Mouse (Mus musculus) intestine, postnatal 0 days (tissue): ENCODE results near the gene Sprr2e. TPM values are rescaled to one million over a fixed set of nuclear protein-coding genes. Genes with fewer than 3 reads are reported as not detected.

ENCODE experiments used
- ATAC-seq: fragments of 200-750 bp; cut with Nextera tagmentation; 2 replicates; pipeline ENCODE4 v1.8.0; 2017; ENCODE audit warnings: mild to moderate bottlenecking, moderate TSS enrichment, moderate library complexity
- H3K27ac ChIP-seq: fragments of 300-500 bp; sonication (generic); 2 replicates; pipeline ENCODE4 v1.5.1; 2014; ENCODE audit warnings: mild to moderate bottlenecking, low read depth, low read length, moderate library complexity
- H3K27me3 ChIP-seq: fragments of 300-500 bp; sonication (generic); replicated peaks from 2 replicates; pipeline ENCODE4 v1.6.1; 2014; ENCODE audit warnings: low read length, mixed read lengths; ENCODE audit not compliant: control insufficient read depth, insufficient read depth
- H3K36me3 ChIP-seq: fragments of 300-500 bp; sonication (generic); 2 replicates; pipeline ENCODE4 v1.6.1; 2014; ENCODE audit warnings: mild to moderate bottlenecking, moderate library complexity; ENCODE audit not compliant: control insufficient read depth, insufficient read depth
- H3K4me1 ChIP-seq: fragments of 300-500 bp; sonication (generic); replicated peaks from 2 replicates; pipeline ENCODE4 v1.6.1; 2014; ENCODE audit warnings: antibody characterized with exemption, low read length, mixed read lengths; ENCODE audit not compliant: control insufficient read depth, insufficient read depth
- H3K4me2 ChIP-seq: fragments of 300-500 bp; sonication (generic); replicated peaks from 2 replicates; pipeline ENCODE4 v1.6.1; 2014; ENCODE audit warnings: low read depth, mild to moderate bottlenecking, moderate library complexity
- H3K4me3 ChIP-seq: fragments of 300-500 bp; sonication (generic); 2 replicates; pipeline ENCODE4 v1.5.1; 2014; ENCODE audit warnings: low read depth, low read length
- H3K9ac ChIP-seq: fragments of 300-500 bp; sonication (generic); 2 replicates; pipeline ENCODE4 v1.6.1; 2014; ENCODE audit warnings: mild to moderate bottlenecking, low read depth, low read length
- H3K9me3 ChIP-seq: fragments of 300-500 bp; sonication (generic); 2 replicates; pipeline ENCODE4 v1.6.1; 2016; ENCODE audit warnings: mixed run types; ENCODE audit not compliant: control insufficient read depth
- CTCF ChIP-seq: sonication (generic); IDR thresholded peaks from 2 replicates; pipeline ENCODE4 v1.5.1; 2016; ENCODE audit warnings: low read depth, mild to moderate bottlenecking, control low read depth, antibody characterized with exemption, moderate library complexity
- WGBS: fragments of 180-500 bp; shearing (Covaris S2); extraction: QIAGEN DNeasy Blood & Tissue Kit; methylation state at CpG from one replicate; pipeline ENCODE4 v1.1.7; 2014; 5-methylcytosine and 5-hydroxymethylcytosine counted together
- polyA plus RNA-seq: library from polyadenylated mRNA; unstranded; fragments of >200 nt; fragmentation: Nextera tagmentation; extraction: Ambion mirVana; gene quantifications from 2 replicates; pipeline ENCODE4 v1.2.1, GENCODE M21; 2015

The Sprr2e gene
- polyA plus RNA-seq, 1 experiment from 2014 or later, result not detected

- H3K27ac ChIP-seq, result no peak within 1 kb of the TSS
- H3K36me3 ChIP-seq, result no peaks in the 10 kb centered on the region
- no peak within 1 kb of the TSS for H3K4me3 ChIP-seq
- no peaks in the 10 kb centered on the region for H3K9me3 ChIP-seq
- no peak for TF ChIP-seq CTCF
- no peak within 1 kb of the TSS for H3K9ac ChIP-seq
- H3K4me1 ChIP-seq, result no peaks in the 10 kb centered on the region
- ATAC-seq, result no peak
- H3K27me3 ChIP-seq, result no peaks in the 10 kb centered on the region
- WGBS, result 75% methylated on average over 3 of the region's 3 CpGs
- H3K4me2 ChIP-seq, result no peak within 1 kb of the TSS
These were observed 12.9 kb downstream of the Sprr2e start, which contains the start of gene Sprr2f for GRCm38 (mm10) chr3:92364887-92365286. Sprr2f (plus strand) TSS chr3:92365187.

GRCm38 (mm10) chr3:92373613-92374012, 21.7 kb downstream of the Sprr2e start:
- no peak for TF ChIP-seq CTCF
- 75% methylated on average over 2 of the region's 2 CpGs for WGBS
- Histone ChIP-seq H3K4me3 (no peak overlapping the region), H3K27me3 (no peaks in the 10 kb centered on the region), H3K9me3 (no peaks in the 10 kb centered on the region), H3K27ac (no peak overlapping the region), H3K9ac (no peak overlapping the region), H3K4me2 (no peak overlapping the region), H3K36me3 (no peaks in the 10 kb centered on the region), H3K4me1 (no peaks in the 10 kb centered on the region)
- no peak for ATAC-seq

- 94% methylated on average over 1 of the region's 1 CpGs for whole genome bisulfite sequencing
These were observed 33.4 kb downstream of the Sprr2e start, which contains the start of gene Sprr2h for GRCm38 (mm10) chr3:92385385-92385784. Sprr2h (plus strand) TSS chr3:92385685.

GRCm38 (mm10) chr3:92394301-92394700, 42.4 kb downstream of the Sprr2e start:
- H3K36me3 ChIP-seq, result no peaks in the 10 kb centered on the region
- H3K4me2 ChIP-seq, result no peak overlapping the region
- WGBS, result 42% methylated on average over 1 of the region's 1 CpGs
- no peak overlapping the region for H3K27ac ChIP-seq
- H3K9ac ChIP-seq, result no peak overlapping the region
- no peak overlapping the region for H3K4me3 ChIP-seq
- no peak for ATAC-seq
- H3K27me3 ChIP-seq, result no peaks in the 10 kb centered on the region
- TF ChIP-seq CTCF, result peak; percentile 67
- no peaks in the 10 kb centered on the region for H3K9me3 ChIP-seq
- no peaks in the 10 kb centered on the region for H3K4me1 ChIP-seq

More at GRCm38 (mm10) chr3:92385385-92385784, 33.4 kb downstream of the Sprr2e start, which contains the start of gene Sprr2h:
- H3K9ac ChIP-seq, result no peak within 1 kb of the TSS
- no peak for TF ChIP-seq CTCF
- H3K36me3 ChIP-seq, result no peaks in the 10 kb centered on the region
- H3K4me3 ChIP-seq, result no peak within 1 kb of the TSS
- H3K27ac ChIP-seq, result no peak within 1 kb of the TSS
- no peak within 1 kb of the TSS for H3K4me2 ChIP-seq
- no peaks in the 10 kb centered on the region for H3K9me3 ChIP-seq
- H3K27me3 ChIP-seq, result no peaks in the 10 kb centered on the region
- ATAC-seq, result no peak
- no peaks in the 10 kb centered on the region for H3K4me1 ChIP-seq

Other genes with a start within 250 kb of the Sprr2e start
- gene Prr9, start 228.2 kb upstream of the Sprr2e start, polyA plus RNA-seq, result not detected in 2 replicates
- gene Lelp1, start 209.4 kb upstream of the Sprr2e start, polyA plus RNA-seq, result not detected in 2 replicates
- gene Sprr2a1, start 136.3 kb upstream of the Sprr2e start, polyA plus RNA-seq, result 13.2 and 13.6 TPM in 2 replicates
- gene Sprr2a2, start 136.2 kb upstream of the Sprr2e start, polyA plus RNA-seq, result 810 and 957 TPM in 2 replicates
- 38.8 and 45.1 TPM in 2 replicates for gene Sprr2a3, start 66.7 kb upstream of the Sprr2e start, polyA plus RNA-seq
- not detected in 2 replicates for gene Sprr2b, start 35.5 kb upstream of the Sprr2e start, polyA plus RNA-seq
- not detected in 2 replicates for gene Sprr2d, start 13.0 kb upstream of the Sprr2e start, polyA plus RNA-seq
- gene Sprr2f, start 13.0 kb downstream of the Sprr2e start, polyA plus RNA-seq, result not detected in 2 replicates
- not detected in 2 replicates for gene Sprr2h, start 33.5 kb downstream of the Sprr2e start, polyA plus RNA-seq
- not detected in 2 replicates for gene Sprr2i, start 55.8 kb downstream of the Sprr2e start, polyA plus RNA-seq
- not detected in 2 replicates for gene Sprr2j-ps, start 65.9 kb downstream of the Sprr2e start, polyA plus RNA-seq
- 7.5 and 8.9 TPM in 2 replicates for gene Gm9774, start 77.3 kb downstream of the Sprr2e start, polyA plus RNA-seq
- gene Sprr2k, start 80.4 kb downstream of the Sprr2e start, polyA plus RNA-seq, result not detected in 2 replicates
- not detected in 2 replicates for gene Sprr1b, start 86.6 kb downstream of the Sprr2e start, polyA plus RNA-seq
- not detected in 2 replicates for gene Sprr3, start 106.6 kb downstream of the Sprr2e start, polyA plus RNA-seq
- 3.8 and 5.4 TPM in 2 replicates for gene Sprr1a, start 133.8 kb downstream of the Sprr2e start, polyA plus RNA-seq
- not detected in 2 replicates for gene Sprr4, start 148.3 kb downstream of the Sprr2e start, polyA plus RNA-seq
- not detected in 2 replicates for gene 2310046K23Rik, start 182.4 kb downstream of the Sprr2e start, polyA plus RNA-seq
- gene Ivl, start 221.6 kb downstream of the Sprr2e start, polyA plus RNA-seq, result 0.47 and 0.80 TPM in 2 replicates
- 96.4 and 137 TPM in 2 replicates for gene Smcp, start 236.9 kb downstream of the Sprr2e start, polyA plus RNA-seq